Mouse (Mus musculus): Measurements from ENCODE around the gene Btbd9. TPM values are rescaled to one million over a fixed set of nuclear protein-coding genes. Genes with fewer than 3 reads are reported as not detected.

Gene Btbd9
- polyA plus RNA-seq, 1 experiment: 21.7 TPM

DNA sequence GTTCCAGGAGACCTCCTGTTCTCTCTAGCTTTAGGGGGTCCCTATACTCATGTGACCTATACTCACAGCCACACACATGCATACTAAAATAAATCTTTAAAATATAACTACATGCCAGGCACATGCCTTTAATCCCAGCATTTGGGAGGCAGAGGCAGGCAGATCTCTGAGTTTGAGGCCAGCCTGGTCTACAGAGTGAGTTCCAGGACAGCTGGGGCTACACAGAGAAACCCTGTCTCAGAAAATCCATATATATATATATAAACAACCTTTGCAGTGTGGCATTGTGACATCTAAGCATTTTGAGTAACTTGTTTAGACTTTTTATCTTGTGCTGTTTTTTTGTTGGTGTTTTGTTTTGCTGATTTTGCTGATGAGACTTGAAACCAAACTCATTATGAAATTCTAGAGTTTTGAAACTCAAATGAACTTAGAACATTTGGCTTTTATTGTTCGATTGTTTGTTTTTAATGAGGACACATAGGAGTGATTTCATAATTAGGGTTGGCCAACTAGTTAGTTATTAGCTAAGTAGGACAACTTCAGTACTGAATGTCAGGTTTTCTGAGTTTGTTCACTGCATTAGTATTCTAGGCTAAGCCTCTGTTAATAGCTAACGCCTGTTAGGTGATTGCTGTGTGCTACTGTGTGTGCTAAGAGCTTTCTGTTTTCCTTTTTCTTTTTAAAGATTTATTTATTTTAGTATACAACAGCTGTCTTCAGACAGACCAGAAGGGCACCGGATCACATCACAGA is 42.0 kb upstream of the Btbd9 start:
- DNase-seq (ENCODE audit: low read depth in 1 of 2, low spot score in 2 of 2): no peak
- Histone ChIP-seq H3K27me3 (ENCODE audit: control insufficient read depth, insufficient read depth, low read length) (no peaks in the 10 kb centered on the region), H3K27ac (ENCODE audit: insufficient read depth, low read length) (no peak overlapping the region), H3K36me3 (ENCODE audit: control insufficient read depth, insufficient read depth, low read length) (no peaks in the 10 kb centered on the region), H3K4me3 (ENCODE audit: extremely low read depth, insufficient read depth, insufficient read length) (no peak overlapping the region), H3K4me1 (ENCODE audit: control insufficient read depth, insufficient read depth, insufficient read length) (no peaks in the 10 kb centered on the region)
- TF ChIP-seq CTCF (IDR thresholded peaks at IDR 0.05; ENCODE audit: extremely low read depth, insufficient read depth, insufficient read length, insufficient replicate concordance): no peak
- TF ChIP-seq POLR2A (IDR thresholded peaks at IDR 0.05; ENCODE audit: low read depth, low read length): no peak
- 90% methylated on average over 3 of the region's 3 CpGs for WGBS

GRCm38 (mm10) chr17:30616203-30616602 is 39.9 kb upstream of the Btbd9 start:
- DNase-seq (ENCODE audit: low read depth in 1 of 2, low spot score in 2 of 2): no peak
- no peak overlapping the region for H3K4me3 ChIP-seq (ENCODE audit: extremely low read depth, insufficient read depth, insufficient read length)
- H3K4me1 ChIP-seq (ENCODE audit: control insufficient read depth, insufficient read depth, insufficient read length): no peaks in the 10 kb centered on the region
- H3K36me3 ChIP-seq (ENCODE audit: control insufficient read depth, insufficient read depth, low read length): no peaks in the 10 kb centered on the region
- H3K27ac ChIP-seq (ENCODE audit: insufficient read depth, low read length): no peak overlapping the region
- WGBS: 83% methylated on average over 5 of the region's 5 CpGs
- H3K27me3 ChIP-seq (ENCODE audit: control insufficient read depth, insufficient read depth, low read length): no peaks in the 10 kb centered on the region
- no peak for TF ChIP-seq CTCF (IDR thresholded peaks at IDR 0.05; ENCODE audit: extremely low read depth, insufficient read depth, insufficient read length, insufficient replicate concordance)
- no peak for TF ChIP-seq POLR2A (IDR thresholded peaks at IDR 0.05; ENCODE audit: low read depth, low read length)

DNA sequence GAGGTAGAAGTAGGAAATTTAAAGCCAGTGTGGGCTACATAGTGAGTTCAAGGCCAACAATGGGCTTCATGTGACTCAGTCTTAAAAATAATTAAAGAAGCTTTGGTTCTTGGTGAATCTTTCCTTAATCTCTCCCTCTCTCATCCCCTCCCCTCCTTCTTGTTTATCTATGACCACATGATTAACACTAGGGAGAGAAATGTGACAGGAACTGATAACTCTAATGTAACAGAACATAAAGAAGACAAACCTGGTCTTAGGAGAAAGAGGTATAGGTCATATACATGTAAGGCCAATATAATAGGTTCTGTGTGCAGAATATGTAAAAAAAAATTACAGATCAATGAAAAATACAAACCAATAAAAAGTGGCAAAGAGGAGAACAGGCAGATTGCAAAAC is 37.1 kb upstream of the Btbd9 start:
- Histone ChIP-seq H3K27ac (ENCODE audit: insufficient read depth, low read length) (no peak overlapping the region), H3K4me3 (ENCODE audit: extremely low read depth, insufficient read depth, insufficient read length) (no peak overlapping the region), H3K36me3 (ENCODE audit: control insufficient read depth, insufficient read depth, low read length) (no peaks in the 10 kb centered on the region), H3K27me3 (ENCODE audit: control insufficient read depth, insufficient read depth, low read length) (no peaks in the 10 kb centered on the region), H3K4me1 (ENCODE audit: control insufficient read depth, insufficient read depth, insufficient read length) (no peaks in the 10 kb centered on the region; the same call in 1 of the 2 replicates)
- DNase-seq (ENCODE audit: low read depth in 1 of 2, low spot score in 2 of 2): no peak
- TF ChIP-seq CTCF (IDR thresholded peaks at IDR 0.05; ENCODE audit: extremely low read depth, insufficient read depth, insufficient read length, insufficient replicate concordance): no peak
- TF ChIP-seq POLR2A (IDR thresholded peaks at IDR 0.05; ENCODE audit: low read depth, low read length): no peak

DNA sequence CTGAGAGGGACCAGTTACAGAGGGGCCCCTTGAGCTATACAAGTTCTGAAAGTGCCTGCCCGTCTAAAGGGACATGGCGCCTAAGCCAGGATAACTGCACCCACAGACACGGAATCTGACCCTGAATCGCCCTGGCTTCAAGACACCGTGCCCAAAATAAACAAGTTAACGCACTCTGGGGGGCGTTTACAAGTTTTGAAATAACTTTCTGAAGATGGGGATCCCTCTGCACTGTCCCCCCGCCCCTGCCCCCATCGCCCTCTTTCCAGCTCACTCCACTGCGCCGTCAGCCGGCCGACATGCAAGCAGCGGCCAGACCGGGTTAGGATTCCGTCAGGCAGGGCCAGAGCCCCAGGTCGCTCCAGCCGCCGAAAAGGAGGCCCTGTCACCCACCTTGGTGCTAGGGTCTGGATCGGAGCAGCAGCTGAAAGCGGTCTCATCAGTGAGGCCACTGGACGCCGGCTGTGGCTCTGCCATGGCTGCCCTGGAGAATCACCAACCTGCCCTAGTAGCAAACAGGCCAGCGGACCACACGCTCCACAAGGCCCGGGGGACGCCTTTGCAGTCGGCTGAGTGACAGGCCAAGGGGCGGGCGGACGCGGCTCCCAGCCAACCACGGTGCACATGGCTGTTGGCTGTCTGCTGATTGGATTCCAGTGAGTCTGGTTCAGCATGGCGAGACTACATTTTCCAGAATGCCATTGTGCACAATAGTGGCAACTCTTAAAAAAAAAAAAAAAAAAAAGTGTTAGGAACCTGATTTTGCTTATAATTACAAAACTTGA is 36.0 kb upstream of the Btbd9 start:
- DNase-seq (ENCODE audit: low read depth in 1 of 2, low spot score in 2 of 2): peak; percentile 78 to 100
- H3K27ac ChIP-seq (ENCODE audit: insufficient read depth, low read length): peak overlapping the region; percentile 81
- H3K36me3 ChIP-seq (ENCODE audit: control insufficient read depth, insufficient read depth, low read length): no peaks in the 10 kb centered on the region
- WGBS: under 1% methylated on average over 34 of the region's 34 CpGs
- no peaks in the 10 kb centered on the region; the same call in 1 of the 2 replicates for H3K4me1 ChIP-seq (ENCODE audit: control insufficient read depth, insufficient read depth, insufficient read length)
- no peaks in the 10 kb centered on the region for H3K27me3 ChIP-seq (ENCODE audit: control insufficient read depth, insufficient read depth, low read length)
- TF ChIP-seq POLR2A (IDR thresholded peaks at IDR 0.05; ENCODE audit: low read depth, low read length): peak; percentile 43
- TF ChIP-seq CTCF (IDR thresholded peaks at IDR 0.05; ENCODE audit: extremely low read depth, insufficient read depth, insufficient read length, insufficient replicate concordance): no peak
- H3K4me3 ChIP-seq (ENCODE audit: extremely low read depth, insufficient read depth, insufficient read length): peak overlapping the region; percentile 81

- H3K27ac ChIP-seq (ENCODE audit: insufficient read depth, low read length): peak overlapping the region; percentile 81; the same call in 1 of the 2 replicates
- TF ChIP-seq CTCF (IDR thresholded peaks at IDR 0.05; ENCODE audit: extremely low read depth, insufficient read depth, insufficient read length, insufficient replicate concordance) (no peak), POLR2A (IDR thresholded peaks at IDR 0.05; ENCODE audit: low read depth, low read length) (no peak)
- WGBS: 22% methylated on average over 18 of the region's 18 CpGs
- H3K27me3 ChIP-seq (ENCODE audit: control insufficient read depth, insufficient read depth, low read length): no peaks in the 10 kb centered on the region
- peak overlapping the region; percentile 81 for H3K4me3 ChIP-seq (ENCODE audit: extremely low read depth, insufficient read depth, insufficient read length)
- H3K4me1 ChIP-seq (ENCODE audit: control insufficient read depth, insufficient read depth, insufficient read length): no peaks in the 10 kb centered on the region; the same call in 1 of the 2 replicates
- DNase-seq (ENCODE audit: low read depth in 1 of 2, low spot score in 2 of 2): no peak
- no peaks in the 10 kb centered on the region for H3K36me3 ChIP-seq (ENCODE audit: control insufficient read depth, insufficient read depth, low read length)
These were observed 35.2 kb upstream of the Btbd9 start for GRCm38 (mm10) chr17:30611221-30612074.

GRCm38 (mm10) chr17:30610739-30611138 is 34.5 kb upstream of the Btbd9 start:
- Histone ChIP-seq H3K36me3 (ENCODE audit: control insufficient read depth, insufficient read depth, low read length) (no peaks in the 10 kb centered on the region), H3K27me3 (ENCODE audit: control insufficient read depth, insufficient read depth, low read length) (no peaks in the 10 kb centered on the region), H3K27ac (ENCODE audit: insufficient read depth, low read length) (no peak overlapping the region), H3K4me3 (ENCODE audit: extremely low read depth, insufficient read depth, insufficient read length) (no peak overlapping the region), H3K4me1 (ENCODE audit: control insufficient read depth, insufficient read depth, insufficient read length) (no peaks in the 10 kb centered on the region; the same call in 1 of the 2 replicates)
- TF ChIP-seq CTCF (IDR thresholded peaks at IDR 0.05; ENCODE audit: extremely low read depth, insufficient read depth, insufficient read length, insufficient replicate concordance) (no peak), POLR2A (IDR thresholded peaks at IDR 0.05; ENCODE audit: low read depth, low read length) (no peak)
- DNase-seq (ENCODE audit: low read depth in 1 of 2, low spot score in 2 of 2): no peak
- 82% methylated on average over 1 of the region's 1 CpGs for WGBS
